11 mouse cellular contexts compared by ENCODE assay signal in genomic region chr1:64116746-64117455, GRCm38 (mm10). TPM values are rescaled to one million over a fixed set of nuclear protein-coding genes. Genes with fewer than 3 reads are reported as not detected.
DNase-seq lines count a peak whose midpoint lies in the region; ATAC-seq and TF ChIP-seq lines count a peak whose summit lies in the region.
"Had no signal": no experiment of that assay in that cellular context is flagged by ENCODE, and none has a peak within 500 bp of the region (broad histone marks: within the 10 kb centered on the region; RNA-seq: fewer than 3 reads in every experiment).

No protein-coding gene starts in this region.

- H3K4me3 ChIP-seq in lung, embryonic 14.5 days (ENCODE audit: low read depth, low read length): no peak overlapping the region
- peak overlapping the region; percentile 79 for H3K4me3 ChIP-seq in forebrain, postnatal 0 days (ENCODE audit: low read depth, low read length)
- peak overlapping the region; percentile 74 for H3K4me3 ChIP-seq in midbrain, postnatal 0 days (ENCODE audit: low read depth, low read length)
- H3K4me3 ChIP-seq: heart, embryonic 10.5 days had no signal

- no peak overlapping the region for H3K9ac ChIP-seq in lung, embryonic 14.5 days
- peak overlapping the region; percentile 88 for H3K9ac ChIP-seq in forebrain, postnatal 0 days
- peak overlapping the region; percentile 56 for H3K9ac ChIP-seq in midbrain, postnatal 0 days (replicated peaks; ENCODE audit: low read length, poor library complexity, severe bottlenecking)

- no peaks in the 10 kb centered on the region for H3K36me3 ChIP-seq in lung, embryonic 14.5 days (ENCODE audit: insufficient read depth)
- no peaks in the 10 kb centered on the region for H3K36me3 ChIP-seq in forebrain, postnatal 0 days (ENCODE audit: insufficient read depth)
- no peaks in the 10 kb centered on the region for H3K36me3 ChIP-seq in midbrain, postnatal 0 days (ENCODE audit: insufficient read depth, low read length)
- H3K36me3 ChIP-seq: heart, embryonic 10.5 days had no signal

- H3K27ac ChIP-seq in lung, embryonic 14.5 days (ENCODE audit: low read depth): no peak overlapping the region
- H3K27ac ChIP-seq in forebrain, postnatal 0 days (ENCODE audit: low read depth, low read length): peak overlapping the region; percentile 15
- H3K27ac ChIP-seq in midbrain, postnatal 0 days (ENCODE audit: low read depth, low read length): 0 out of 2 replicates have a peak overlapping the region, but pooled peaks have one; percentile 47
- H3K27ac ChIP-seq: heart, embryonic 10.5 days had no signal

- peak overlapping the region; percentile 88; the same call in 1 of the 2 replicates for H3K4me2 ChIP-seq in lung, embryonic 14.5 days
- peak overlapping the region; percentile 73 for H3K4me2 ChIP-seq in forebrain, postnatal 0 days (ENCODE audit: low read depth)
- H3K4me2 ChIP-seq in midbrain, postnatal 0 days (ENCODE audit: low read depth, low read length, poor library complexity, severe bottlenecking): peak overlapping the region; percentile 86

- H3K4me1 ChIP-seq in lung, embryonic 14.5 days (ENCODE audit: insufficient read depth): peaks cover 8% of the 10 kb centered on the region; the same call in 1 of the 2 replicates
- peaks cover 30% of the 10 kb centered on the region for H3K4me1 ChIP-seq in forebrain, postnatal 0 days (ENCODE audit: insufficient read depth)
- H3K4me1 ChIP-seq in midbrain, postnatal 0 days (ENCODE audit: insufficient read depth, low read length): peaks cover 15% of the 10 kb centered on the region; the same call in 1 of the 2 replicates

- intact Hi-C loops in left cerebral cortex, postnatal 36 days (cut with DNase I): loop anchor here (5.0 to 10.0 kb wide), 2 partner anchors 35 to 418 kb away; partner anchors contain the start of gene Creb1

- ATAC-seq in cerebellum, adult (ENCODE audit: insufficient number of reproducible peaks, low FRiP score, low TSS enrichment): no peak
- no peak for ATAC-seq in lung, embryonic 14.5 days (ENCODE audit: insufficient read depth)
- ATAC-seq in forebrain, postnatal 0 days: no peak
- ATAC-seq in midbrain, postnatal 0 days (ENCODE audit: low FRiP score): no peak

- no peaks in the 10 kb centered on the region for H3K9me3 ChIP-seq in lung, embryonic 14.5 days (ENCODE audit: low read depth, low read length)
- H3K9me3 ChIP-seq in forebrain, postnatal 0 days (ENCODE audit: low read length): no peaks in the 10 kb centered on the region
- H3K9me3 ChIP-seq in midbrain, postnatal 0 days (ENCODE audit: low read length): no peaks in the 10 kb centered on the region
- H3K9me3 ChIP-seq: heart, embryonic 10.5 days had no signal

- TF ChIP-seq CTCF in lung, embryonic 14.5 days (IDR thresholded peaks at IDR 0.05; ENCODE audit: low read depth): no peak
- no peak for TF ChIP-seq CTCF in forebrain, postnatal 0 days (IDR thresholded peaks at IDR 0.05; ENCODE audit: low read depth)
- TF ChIP-seq CTCF in midbrain, postnatal 0 days (IDR thresholded peaks at IDR 0.05): no peak

- H3K27me3 ChIP-seq in lung, embryonic 14.5 days (ENCODE audit: insufficient read depth, low read length): no peaks in the 10 kb centered on the region
- H3K27me3 ChIP-seq in forebrain, postnatal 0 days (ENCODE audit: insufficient read depth, low read length): no peaks in the 10 kb centered on the region
- no peaks in the 10 kb centered on the region for H3K27me3 ChIP-seq in midbrain, postnatal 0 days (ENCODE audit: insufficient read depth, low read length)

- peak; percentile 46 for DNase-seq in cerebellum, postnatal 10 days
- no peak for DNase-seq in lung, embryonic 14.5 days
- no peak for DNase-seq in lung, postnatal 14 days
- DNase-seq in forebrain, postnatal 0 days: peak; percentile 54
- peak; percentile 47 for DNase-seq in midbrain, postnatal 0 days (ENCODE audit: low spot score)
- DNase-seq in layer of hippocampus, postnatal 14 days (ENCODE audit: low spot score in 2 of 2): no peak
- no peak for DNase-seq in left cerebral cortex, postnatal 36 days (ENCODE audit: low spot score in 2 of 2)
- DNase-seq: kidney, postnatal 10 days; liver had no signal

- 60% methylated on average over 6 of the region's 6 CpGs for WGBS in lung, embryonic 14.5 days
- WGBS in forebrain, postnatal 0 days: 15% methylated on average over 6 of the region's 6 CpGs
- 24% methylated on average over 6 of the region's 6 CpGs for WGBS in midbrain, postnatal 0 days

RNA-seq across cellular contexts. Expression of gene Klf7, which starts 5.2 kb away (rescaled TPM):
- polyA plus RNA-seq in lung, embryonic 14.5 days (2014; fragmentation: Nextera tagmentation; extraction: Ambion mirVana): 17.7 and 19.8 TPM in 2 replicates
- 51.4 and 61.5 TPM in 2 replicates for total RNA-seq in forebrain, postnatal 0 days (2014; rRNA removed)
- polyA plus RNA-seq in forebrain, postnatal 0 days (2015; fragmentation: Nextera tagmentation; extraction: Ambion mirVana): 98.1 and 154 TPM in 2 replicates
- total RNA-seq in midbrain, postnatal 0 days (2014; rRNA removed): 59.9 and 71.8 TPM in 2 replicates
- polyA plus RNA-seq in midbrain, postnatal 0 days (2015; fragmentation: Nextera tagmentation; extraction: Ambion mirVana): 117 and 138 TPM in 2 replicates
- total RNA-seq in layer of hippocampus, postnatal 14 days (2021): 10 to 100 TPM; 56.1 to 56.5 TPM
- total RNA-seq in left cerebral cortex, postnatal 36 days (2021): 10 to 100 TPM; 39.8 to 45.0 TPM

Comparison
In these comparisons a context has a peak if more than half of its experiments do, and no peak if none do; other contexts are left out.
1. DNase-seq: peak in cerebellum, postnatal 10 days (2 of 2), forebrain, postnatal 0 days (single experiment) and midbrain, postnatal 0 days (single experiment); none in lung, embryonic 14.5 days (single experiment), lung, postnatal 14 days (single experiment), layer of hippocampus, postnatal 14 days (0 of 2) and left cerebral cortex, postnatal 36 days (0 of 2).
2. Peak in every context shown above with its lines, with median percentiles within 50 percentile points of each other: H3K4me2 ChIP-seq.